Mouse (Mus musculus) hindlimb bud, embryonic 11.5 days (tissue): ENCODE results near the gene Dicer1.
"Not testable (repeated sequence)": the region's sequence is repeated elsewhere in the genome, so short reads cannot be mapped to it uniquely, and the experiment has no call there.

Source experiments
- DNase-seq: peaks from one replicate; pipeline ENCODE4 v3.0.0-alpha.2; 2012; ENCODE audit warnings: low read depth, low spot score; ENCODE audit errors: extremely low spot score

Dicer1 gene

DNA sequence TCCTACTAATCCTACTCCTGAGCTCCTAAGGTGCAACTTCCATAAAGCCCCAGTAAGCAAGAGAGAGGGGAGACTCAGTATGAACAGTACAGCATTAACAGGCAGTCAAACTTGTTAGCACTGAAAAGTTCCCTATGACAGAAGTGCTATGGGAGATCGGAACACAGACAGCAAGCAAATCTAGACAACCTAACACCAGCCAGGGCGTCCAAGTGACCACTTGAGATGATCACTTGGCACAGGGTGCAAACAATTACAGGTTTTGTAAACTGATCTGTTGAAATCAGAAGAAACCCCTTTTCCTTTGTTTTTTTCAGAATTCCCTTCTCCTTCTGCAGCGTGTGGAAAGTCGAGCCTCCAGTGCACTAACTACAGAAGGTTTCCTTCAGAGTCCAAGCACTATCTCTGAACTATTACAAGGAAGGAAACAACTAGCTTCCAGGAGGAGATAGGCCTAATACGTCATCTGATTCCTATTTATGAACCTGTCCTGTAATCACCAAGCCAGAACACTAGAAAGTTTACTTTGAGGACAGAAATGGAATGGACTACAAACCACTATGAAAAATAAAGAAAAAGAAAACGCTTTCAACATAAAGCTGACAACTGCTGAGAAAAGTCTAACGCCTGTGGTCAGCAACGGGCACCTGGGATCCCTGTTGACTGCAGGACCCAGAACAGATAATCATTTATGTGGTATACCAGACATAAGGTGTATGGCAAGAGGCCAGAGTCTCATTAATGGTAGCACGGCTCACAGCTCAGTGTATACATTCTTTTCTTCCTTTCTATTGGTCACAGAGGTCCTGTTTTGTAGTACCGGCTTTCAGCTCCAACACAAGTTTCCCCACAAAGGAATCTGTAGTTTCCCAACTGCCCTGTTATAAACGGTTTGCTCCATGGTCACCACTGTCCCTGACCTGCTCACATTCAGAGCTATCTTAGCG lies 10.6 kb downstream of the Dicer1 start:
- no peak for DNase-seq

GRCm38 (mm10) chr12:104738931-104739330 lies 12.8 kb downstream of the Dicer1 start:
- no peak for DNase-seq

GRCm38 (mm10) chr12:104738446-104738845 lies 13.3 kb downstream of the Dicer1 start:
- DNase-seq = no peak

- no peak for DNase-seq
Observed at GRCm38 (mm10) chr12:104737666-104738065, 14.1 kb downstream of the Dicer1 start.

GRCm38 (mm10) chr12:104735993-104736395 lies 15.8 kb downstream of the Dicer1 start:
- no peak for DNase-seq

- DNase-seq = no peak
Observed at GRCm38 (mm10) chr12:104733165-104733564, 18.6 kb downstream of the Dicer1 start.

DNA sequence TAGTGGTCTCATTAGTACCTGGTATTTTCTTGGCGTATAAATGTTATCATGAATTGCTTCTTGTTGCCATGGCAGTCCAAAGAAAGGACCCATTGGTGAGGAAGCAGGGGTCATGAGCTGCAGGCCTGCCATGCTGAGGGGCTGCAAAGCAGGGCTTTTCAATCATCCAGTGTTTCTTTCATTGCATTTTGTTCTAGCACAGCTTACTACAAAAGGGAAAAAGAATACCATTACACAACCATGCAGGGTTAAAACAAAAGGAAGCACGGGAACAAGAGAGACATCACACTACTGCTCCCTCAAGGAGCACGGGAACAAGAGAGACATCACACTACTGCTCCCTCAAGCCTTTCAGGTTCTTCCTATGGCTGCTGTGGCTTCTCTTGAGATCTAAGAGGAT lies 20.0 kb downstream of the Dicer1 start:
- DNase-seq = no peak

- not testable (repeated sequence) for DNase-seq
Observed at GRCm38 (mm10) chr12:104726436-104726835, 25.3 kb downstream of the Dicer1 start.

- no peak for DNase-seq
Observed at GRCm38 (mm10) chr12:104722056-104722455, 29.7 kb downstream of the Dicer1 start.

- no peak for DNase-seq
Observed at GRCm38 (mm10) chr12:104721011-104721410, 30.7 kb downstream of the Dicer1 start.

DNA sequence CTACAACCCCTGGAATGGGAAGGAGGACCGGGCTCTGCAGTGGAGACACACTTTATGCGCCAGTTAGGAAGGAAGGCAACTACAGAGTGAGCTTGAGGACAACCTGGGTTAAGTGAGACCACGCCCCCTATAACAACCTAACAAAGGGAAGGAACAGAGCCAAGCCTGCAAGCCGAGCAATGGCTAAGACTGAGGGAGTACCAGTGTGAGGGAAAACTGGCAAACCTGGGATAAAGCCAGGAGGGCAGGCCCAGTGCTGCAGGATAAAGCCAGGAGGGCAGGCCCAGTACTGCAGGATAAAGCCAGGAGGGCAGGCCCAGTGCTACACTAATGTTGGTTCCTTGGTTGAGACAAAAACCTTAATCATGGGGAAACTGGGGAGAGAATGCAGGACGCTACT lies 32.8 kb downstream of the Dicer1 start:
- no peak for DNase-seq

GRCm38 (mm10) chr12:104716409-104716808 lies 35.3 kb downstream of the Dicer1 start:
- DNase-seq = no peak

DNA sequence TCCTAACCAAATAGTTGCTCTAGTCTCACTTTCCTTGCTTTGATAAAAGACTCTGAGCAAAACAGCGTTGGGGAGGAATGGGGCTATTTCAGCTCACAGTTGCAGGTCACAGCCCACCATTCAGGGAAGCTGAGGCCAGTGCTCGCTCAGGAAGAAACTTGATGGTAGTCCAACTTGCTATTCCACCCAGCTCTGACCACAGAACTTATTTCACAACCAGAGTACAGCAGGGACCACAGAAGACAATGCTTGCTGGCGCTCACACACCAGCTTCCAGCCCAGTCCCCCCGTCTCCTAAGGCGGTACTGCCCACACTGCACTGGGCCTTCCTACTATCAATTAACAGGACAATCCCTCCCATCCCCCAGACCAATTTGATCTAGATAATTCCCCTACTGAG lies 36.3 kb downstream of the Dicer1 start:
- DNase-seq = no peak

GRCm38 (mm10) chr12:104700266-104700665 lies 51.5 kb downstream of the Dicer1 start:
- DNase-seq = no peak

DNA sequence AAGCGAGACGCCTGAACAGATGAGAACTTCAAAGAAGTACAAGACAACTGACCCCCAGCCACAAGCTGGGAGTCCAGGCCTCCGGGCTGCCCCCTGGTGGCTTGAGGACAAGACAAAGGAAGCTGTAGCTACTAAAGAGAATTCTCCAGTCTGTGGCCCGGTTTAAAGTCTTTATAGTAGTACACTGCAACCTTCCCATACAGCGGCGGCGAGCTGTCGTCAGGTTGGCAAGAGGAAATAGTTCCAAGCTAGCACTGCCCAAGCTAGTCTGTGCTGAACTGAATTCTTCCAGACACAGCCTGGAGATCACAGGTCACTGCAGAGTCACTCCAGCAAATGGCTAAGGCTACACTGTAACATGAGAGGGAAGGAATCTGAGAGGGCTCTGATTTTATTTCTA lies 52.0 kb downstream of the Dicer1 start:
- DNase-seq = no peak

GRCm38 (mm10) chr12:104695514-104695913 lies 56.2 kb downstream of the Dicer1 start:
- DNase-seq = no peak

DNA sequence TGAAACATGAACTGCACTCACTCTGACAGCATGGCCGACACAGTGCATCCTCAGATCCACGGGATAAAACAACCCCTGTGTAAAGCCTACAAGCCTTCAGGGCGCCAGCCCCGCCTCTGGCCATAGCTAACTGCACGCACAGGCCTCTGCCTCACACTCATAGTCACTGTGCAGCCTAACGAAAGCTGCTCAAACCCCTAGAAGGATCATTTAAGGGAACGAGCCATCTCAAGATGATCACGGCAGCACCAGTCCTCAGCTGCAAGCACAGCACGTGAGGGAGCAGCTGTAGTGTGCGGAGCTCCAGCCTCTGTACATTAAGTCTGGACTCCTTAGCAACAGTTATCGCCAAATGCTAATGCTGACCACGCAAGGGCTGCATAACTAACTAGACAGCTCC lies 58.9 kb downstream of the Dicer1 start:
- DNase-seq = no peak

DNA sequence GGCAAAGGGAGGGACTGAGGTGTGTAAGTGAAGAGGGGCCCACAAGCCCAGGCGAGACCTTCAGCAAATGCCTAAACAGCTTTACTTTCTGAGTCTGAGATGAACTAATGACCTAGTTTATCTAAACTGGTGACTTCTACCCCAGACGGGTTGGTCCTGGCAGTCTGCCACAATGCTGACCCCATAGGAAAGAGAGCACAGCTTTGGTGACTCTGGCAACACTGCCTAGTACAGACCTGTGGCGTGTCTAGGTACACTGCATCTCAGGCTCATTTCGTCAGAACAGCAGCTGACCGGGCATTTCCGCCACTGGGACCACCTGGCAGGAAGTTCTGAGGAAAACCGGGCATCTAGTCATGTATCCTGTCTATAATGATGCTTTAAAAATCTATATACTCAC lies 61.3 kb downstream of the Dicer1 start:
- DNase-seq = no peak

GRCm38 (mm10) chr12:104688870-104689269 lies 62.9 kb downstream of the Dicer1 start:
- DNase-seq = no peak

GRCm38 (mm10) chr12:104684411-104684931 lies 67.3 kb downstream of the Dicer1 start:
- DNase-seq = no peak

DNA sequence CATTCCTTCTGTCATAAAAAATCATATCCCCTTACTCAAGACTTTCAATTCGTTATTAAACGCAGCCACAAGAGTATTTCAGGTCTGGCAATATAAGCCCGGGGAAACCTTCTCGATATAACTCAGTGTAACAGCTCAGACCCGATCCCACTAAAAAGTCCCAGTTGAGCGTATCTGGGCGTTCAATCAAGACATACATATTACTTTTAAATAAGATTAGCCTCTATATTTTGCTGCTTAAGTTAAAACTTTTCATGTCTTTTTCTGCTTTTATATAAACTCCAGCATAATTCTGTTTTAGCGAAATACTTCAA lies 72.0 kb downstream of the Dicer1 start:
- no peak for DNase-seq

GRCm38 (mm10) chr12:104679121-104679818 lies 72.5 kb downstream of the Dicer1 start:
- DNase-seq = peak; percentile 73
